Mouse (Mus musculus) small intestine, adult 2 months (tissue): Measurements from ENCODE around the gene Alkbh2.

Experiments
- CTCF ChIP-seq: fragments of 200-500 bp; IDR thresholded peaks from 2 replicates; pipeline ENCODE4 v1.5.1; 2012; ENCODE audit warnings: low read depth, mild to moderate bottlenecking, control low read depth, inconsistent platforms, low read length, moderate library complexity, mixed read lengths; ENCODE audit not compliant: insufficient replicate concordance, insufficient read length; ENCODE audit errors: extremely low read depth
- POLR2A ChIP-seq: fragments of 200-500 bp; IDR thresholded peaks from 2 replicates; pipeline ENCODE4 v1.6.1; 2012; ENCODE audit warnings: low read depth, mild to moderate bottlenecking, control low read depth, inconsistent platforms, low read length, moderate library complexity

GRCm38 (mm10) chr5:114130698-114131520, 2.9 kb upstream of the Alkbh2 start:
- TF ChIP-seq CTCF (no peak), POLR2A (no peak)
